Mouse (Mus musculus) cerebellum, adult 2 months (tissue): ENCODE results near the gene Uncx.

Experiments used
- CTCF ChIP-seq: fragments of 200-500 bp; IDR thresholded peaks from 2 replicates; pipeline ENCODE4 v1.5.1; 2011; ENCODE audit warnings: low read depth, mild to moderate bottlenecking, control low read depth, low read length, moderate library complexity, borderline replicate concordance; ENCODE audit not compliant: insufficient read depth
- POLR2A ChIP-seq: fragments of 200-500 bp; IDR thresholded peaks from 2 replicates; pipeline ENCODE4 v1.6.1; 2011; ENCODE audit warnings: low read length, control low read depth, borderline replicate concordance; ENCODE audit not compliant: insufficient read depth

DNA sequence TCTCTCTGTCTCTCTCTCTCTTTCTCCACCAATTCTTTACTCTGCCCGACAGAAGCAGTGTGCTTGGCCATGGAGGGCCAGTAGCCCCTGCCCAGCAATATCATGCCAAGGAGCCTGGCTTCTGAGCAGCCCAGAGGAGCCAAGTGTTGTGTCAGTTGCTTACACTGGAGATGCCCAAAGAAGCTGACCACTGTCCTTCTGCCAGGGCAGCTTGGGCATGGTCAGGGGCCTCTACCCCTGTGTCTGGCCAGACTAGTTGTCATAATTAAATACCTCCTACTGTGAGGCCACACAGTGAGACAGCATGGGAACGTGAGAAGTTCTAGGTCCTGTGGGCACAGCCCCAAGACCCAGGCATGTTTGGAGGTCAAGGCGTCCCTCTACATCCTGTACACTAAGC lies 49.6 kb downstream of the Uncx start:
- TF ChIP-seq POLR2A (no peak), CTCF (no peak)
